Mouse (Mus musculus) gastrocnemius, postnatal 10 days (tissue): ENCODE results near the gene Rab30. TPM values are rescaled to one million over a fixed set of nuclear protein-coding genes. Genes with fewer than 3 reads are reported as not detected.

Source experiments
- DNase-seq: peaks from one replicate; pipeline ENCODE4 v3.0.0; 2021; ENCODE audit warnings: mixed read lengths
- total RNA-seq, 2 experiments: library from RNA; stranded (reverse); gene quantifications; 2 replicates each; pipeline ENCODE4 v1.2.3; 2021

Gene Rab30
- total RNA-seq, 2 experiments from 2014 or later = 7.4 to 8.2 TPM

- DNase-seq = no peak
Observed at GRCm38 (mm10) chr7:92799665-92800595, 58.5 kb downstream of the Rab30 start.

- no peak for DNase-seq
Observed at GRCm38 (mm10) chr7:92802158-92802557, 60.8 kb downstream of the Rab30 start.

GRCm38 (mm10) chr7:92803191-92803590, 61.8 kb downstream of the Rab30 start:
- DNase-seq = no peak

GRCm38 (mm10) chr7:92804919-92805668, 63.7 kb downstream of the Rab30 start:
- DNase-seq = no peak

- DNase-seq = no peak
Observed at GRCm38 (mm10) chr7:92806512-92807188, 65.2 kb downstream of the Rab30 start.

GRCm38 (mm10) chr7:92807482-92807881, 66.1 kb downstream of the Rab30 start:
- no peak for DNase-seq

GRCm38 (mm10) chr7:92811667-92812279, 70.4 kb downstream of the Rab30 start:
- DNase-seq = no peak

GRCm38 (mm10) chr7:92817242-92817641, 75.8 kb downstream of the Rab30 start:
- no peak for DNase-seq

GRCm38 (mm10) chr7:92817886-92818285, 76.5 kb downstream of the Rab30 start:
- no peak for DNase-seq

GRCm38 (mm10) chr7:92819656-92820055, 78.3 kb downstream of the Rab30 start:
- no peak for DNase-seq

GRCm38 (mm10) chr7:92820410-92820809, 79.0 kb downstream of the Rab30 start:
- no peak for DNase-seq

GRCm38 (mm10) chr7:92820941-92821465, 79.6 kb downstream of the Rab30 start:
- no peak for DNase-seq

GRCm38 (mm10) chr7:92821871-92822270, 80.5 kb downstream of the Rab30 start:
- no peak for DNase-seq

- DNase-seq = no peak
Observed at GRCm38 (mm10) chr7:92822409-92823101, 81.2 kb downstream of the Rab30 start.

- DNase-seq = no peak
Observed at GRCm38 (mm10) chr7:92826248-92826647, 84.8 kb downstream of the Rab30 start.

GRCm38 (mm10) chr7:92827981-92828380, 86.6 kb downstream of the Rab30 start:
- DNase-seq = no peak

GRCm38 (mm10) chr7:92832395-92832794, 91.0 kb downstream of the Rab30 start:
- DNase-seq = no peak

GRCm38 (mm10) chr7:92834391-92834790, 93.0 kb downstream of the Rab30 start:
- DNase-seq = no peak

GRCm38 (mm10) chr7:92836447-92836846, 95.0 kb downstream of the Rab30 start:
- DNase-seq = no peak

GRCm38 (mm10) chr7:92837226-92837625, 95.8 kb downstream of the Rab30 start:
- DNase-seq = no peak

GRCm38 (mm10) chr7:92837907-92838306, 96.5 kb downstream of the Rab30 start:
- no peak for DNase-seq
